Mouse (Mus musculus): ENCODE results near the gene Gemin8. TPM values are rescaled to one million over a fixed set of nuclear protein-coding genes. Genes with fewer than 3 reads are reported as not detected.

Gemin8 gene
- polyA plus RNA-seq, 1 experiment from 2014 or later: 4.0 TPM

- TF ChIP-seq CTCF (IDR thresholded peaks at IDR 0.05; ENCODE audit: low read depth) (no peak), EP300 (optimal IDR thresholded peaks at IDR 0.05) (no peak)
- Histone ChIP-seq H3K36me3 (ENCODE audit: control insufficient read depth, insufficient read depth, low read length) (no peaks in the 10 kb centered on the region), H3K9me3 (ENCODE audit: control insufficient read depth, low read length) (no peaks in the 10 kb centered on the region), H3K9ac (ENCODE audit: low read length) (no peak overlapping the region), H3K27me3 (ENCODE audit: control insufficient read depth, insufficient read depth, low read length) (no peaks in the 10 kb centered on the region), H3K4me2 (replicated peaks; ENCODE audit: low read depth) (no peak overlapping the region), H3K4me1 (replicated peaks; ENCODE audit: control insufficient read depth, insufficient read depth) (no peaks in the 10 kb centered on the region), H3K27ac (replicated peaks) (no peak overlapping the region), H3K4me3 (ENCODE audit: low read depth, low read length) (no peak overlapping the region)
- no peak for ATAC-seq (ENCODE audit: low FRiP score, low TSS enrichment)
- WGBS: 44% methylated on average over 2 of the region's 2 CpGs
- no peak for DNase-seq (ENCODE audit: low spot score)
Observed at GRCm38 (mm10) chrX:166236131-166236530, 65.9 kb downstream of the Gemin8 start.

GRCm38 (mm10) chrX:166238831-166239460 lies 68.7 kb downstream of the Gemin8 start, which contains the start of gene Gpm6b:
TSS of gene Gpm6b (plus strand) at chrX:166238911.
- ATAC-seq (ENCODE audit: low FRiP score, low TSS enrichment) (peak; percentile 91), DNase-seq (ENCODE audit: low spot score) (peak; percentile 62)
- Histone ChIP-seq H3K27ac (replicated peaks) (no peak within 1 kb of the TSS), H3K27me3 (ENCODE audit: control insufficient read depth, insufficient read depth, low read length) (no peaks in the 10 kb centered on the region), H3K9me3 (ENCODE audit: control insufficient read depth, low read length) (no peaks in the 10 kb centered on the region), H3K36me3 (ENCODE audit: control insufficient read depth, insufficient read depth, low read length) (no peaks in the 10 kb centered on the region), H3K4me3 (ENCODE audit: low read depth, low read length) (peak within 1 kb of the TSS; percentile 50), H3K4me1 (replicated peaks; ENCODE audit: control insufficient read depth, insufficient read depth) (no peaks in the 10 kb centered on the region), H3K9ac (ENCODE audit: low read length) (peak within 1 kb of the TSS; percentile 51), H3K4me2 (replicated peaks; ENCODE audit: low read depth) (peak within 1 kb of the TSS; percentile 84)
- no peak for TF ChIP-seq EP300 (optimal IDR thresholded peaks at IDR 0.05)
- no peak for TF ChIP-seq CTCF (IDR thresholded peaks at IDR 0.05; ENCODE audit: low read depth)
- WGBS: 17% methylated on average over 44 of the region's 63 CpGs

- Histone ChIP-seq H3K36me3 (ENCODE audit: control insufficient read depth, insufficient read depth, low read length) (no peaks in the 10 kb centered on the region), H3K27me3 (ENCODE audit: control insufficient read depth, insufficient read depth, low read length) (no peaks in the 10 kb centered on the region), H3K4me2 (replicated peaks; ENCODE audit: low read depth) (peak overlapping the region; percentile 84), H3K27ac (replicated peaks) (no peak overlapping the region), H3K4me3 (ENCODE audit: low read depth, low read length) (peak overlapping the region; percentile 50), H3K4me1 (replicated peaks; ENCODE audit: control insufficient read depth, insufficient read depth) (no peaks in the 10 kb centered on the region), H3K9ac (ENCODE audit: low read length) (peak overlapping the region; percentile 51), H3K9me3 (ENCODE audit: control insufficient read depth, low read length) (no peaks in the 10 kb centered on the region)
- TF ChIP-seq CTCF (IDR thresholded peaks at IDR 0.05; ENCODE audit: low read depth) (no peak), EP300 (optimal IDR thresholded peaks at IDR 0.05) (no peak)
- 11% methylated on average over 13 of the region's 13 CpGs for WGBS
- no peak for DNase-seq (ENCODE audit: low spot score)
- ATAC-seq (ENCODE audit: low FRiP score, low TSS enrichment): no peak
Observed at GRCm38 (mm10) chrX:166239520-166239919, 69.3 kb downstream of the Gemin8 start.

Other genes with a start within 250 kb of the Gemin8 start
- 19.6 and 21.9 TPM in 2 replicates for gene Gpm6b, start 68.5 kb downstream of the Gemin8 start, polyA plus RNA-seq (2015; fragmentation: Nextera tagmentation; extraction: Ambion mirVana)

All from stomach, postnatal 0 days (tissue).